ENCODE assay signal across 7 mouse cellular contexts in genomic region chr1:43358191-43358590, GRCm38 (mm10).
DNase-seq lines count a peak whose midpoint lies in the region; ATAC-seq lines count a peak whose summit lies in the region.

No protein-coding gene starts in this region.

- DNase-seq in NIH3T3 (ENCODE audit: low read depth) = peak; percentile 83
- DNase-seq in cerebellum, adult 11 months = peak; percentile 6
- peak; percentile 11 to 77 for DNase-seq in layer of hippocampus, adult 18-20 months (ENCODE audit: low spot score in 2 of 2)
- DNase-seq in lung, postnatal 25 days (ENCODE audit: low spot score) = peak; percentile 70
- peak; percentile 9 for DNase-seq in right cerebral cortex, adult 18-20 months
- DNase-seq in thymus, postnatal 14 days = no peak

- no peak overlapping the region for H3K4me3 ChIP-seq in forebrain, embryonic 16.5 days (replicated peaks; ENCODE audit: low read length)

- no peaks in the 10 kb centered on the region for H3K36me3 ChIP-seq in forebrain, embryonic 16.5 days (ENCODE audit: control insufficient read depth, insufficient read depth)

- H3K4me1 ChIP-seq in forebrain, embryonic 16.5 days (replicated peaks; ENCODE audit: control insufficient read depth, insufficient read depth, low read length) = peaks cover 4% of the 10 kb centered on the region

- no peaks in the 10 kb centered on the region; the same call in 1 of the 2 replicates for H3K27me3 ChIP-seq in forebrain, embryonic 16.5 days (replicated peaks; ENCODE audit: control insufficient read depth, insufficient read depth, low read length)

- no peak overlapping the region for H3K4me2 ChIP-seq in forebrain, embryonic 16.5 days (ENCODE audit: low read length)

- no peak overlapping the region for H3K27ac ChIP-seq in forebrain, embryonic 16.5 days (ENCODE audit: low read length)

- WGBS in forebrain, embryonic 16.5 days = 24% methylated on average over 6 of the region's 6 CpGs

- no peaks in the 10 kb centered on the region for H3K9me3 ChIP-seq in forebrain, embryonic 16.5 days (ENCODE audit: control insufficient read depth, low read length)

- no peak overlapping the region for H3K9ac ChIP-seq in forebrain, embryonic 16.5 days (replicated peaks; ENCODE audit: low read depth, low read length)

- peak; percentile 94 for ATAC-seq in forebrain, embryonic 16.5 days
